Mouse (Mus musculus): ENCODE data around the gene Pik3r2.
A peak's percentile ranks its signal among the peaks of the same experiment; 100 is the strongest.

The Pik3r2 gene

GRCm38 (mm10) chr8:70757523-70758307, 18.8 kb downstream of the Pik3r2 start:
- DNase-seq (ENCODE audit: low read depth): peak; percentile 40

- DNase-seq (ENCODE audit: low read depth): peak; percentile 14
These were observed 20.0 kb downstream of the Pik3r2 start for GRCm38 (mm10) chr8:70756476-70757040.

- no peak for DNase-seq (ENCODE audit: low read depth)
These were observed 20.6 kb downstream of the Pik3r2 start for GRCm38 (mm10) chr8:70755661-70756475.

- peak; percentile 71 for DNase-seq (ENCODE audit: low read depth)
These were observed 21.4 kb downstream of the Pik3r2 start for GRCm38 (mm10) chr8:70754871-70755660.

GRCm38 (mm10) chr8:70754043-70754870, 22.3 kb downstream of the Pik3r2 start, which contains the start of gene Rab3a:
Gene Rab3a (plus strand): TSS chr8:70754679.
- DNase-seq (ENCODE audit: low read depth): peak; percentile 97

GRCm38 (mm10) chr8:70753151-70753550, 23.4 kb downstream of the Pik3r2 start:
- peak; percentile 62 for DNase-seq (ENCODE audit: low read depth)

- peak; percentile 88 for DNase-seq (ENCODE audit: low read depth)
These were observed 24.3 kb downstream of the Pik3r2 start for GRCm38 (mm10) chr8:70752000-70752764.

- no peak for DNase-seq (ENCODE audit: low read depth)
These were observed 26.3 kb downstream of the Pik3r2 start for GRCm38 (mm10) chr8:70750128-70750680.

- DNase-seq (ENCODE audit: low read depth): no peak
These were observed 27.3 kb downstream of the Pik3r2 start for GRCm38 (mm10) chr8:70749097-70749674.

- no peak for DNase-seq (ENCODE audit: low read depth)
These were observed 28.0 kb downstream of the Pik3r2 start for GRCm38 (mm10) chr8:70748246-70749096.

GRCm38 (mm10) chr8:70747211-70747890, 29.2 kb downstream of the Pik3r2 start:
- no peak for DNase-seq (ENCODE audit: low read depth)

- DNase-seq (ENCODE audit: low read depth): no peak
These were observed 29.8 kb downstream of the Pik3r2 start for GRCm38 (mm10) chr8:70746676-70747075.

GRCm38 (mm10) chr8:70745691-70746220, 30.8 kb downstream of the Pik3r2 start:
- DNase-seq (ENCODE audit: low read depth): no peak

- peak; percentile 47 for DNase-seq (ENCODE audit: low read depth)
These were observed 31.7 kb downstream of the Pik3r2 start for GRCm38 (mm10) chr8:70744806-70745205.

GRCm38 (mm10) chr8:70743656-70744590, 32.6 kb downstream of the Pik3r2 start:
- DNase-seq (ENCODE audit: low read depth): peak; percentile 66

GRCm38 (mm10) chr8:70742981-70743655, 33.4 kb downstream of the Pik3r2 start:
- DNase-seq (ENCODE audit: low read depth): peak; percentile 51

Measured in naive thymus-derived CD4-positive, alpha-beta T cell, adult 2 months (primary cell).